Mouse (Mus musculus) mature B cell (primary cell): ENCODE measurements around the gene Gpr157.

Experiments used
- in situ Hi-C: fragments of 300-500 bp; cut with MboI; formaldehyde crosslinking; loops from 2 replicates; pipeline ENCODE4 v1.14.3; 2019

The Gpr157 gene

DNA sequence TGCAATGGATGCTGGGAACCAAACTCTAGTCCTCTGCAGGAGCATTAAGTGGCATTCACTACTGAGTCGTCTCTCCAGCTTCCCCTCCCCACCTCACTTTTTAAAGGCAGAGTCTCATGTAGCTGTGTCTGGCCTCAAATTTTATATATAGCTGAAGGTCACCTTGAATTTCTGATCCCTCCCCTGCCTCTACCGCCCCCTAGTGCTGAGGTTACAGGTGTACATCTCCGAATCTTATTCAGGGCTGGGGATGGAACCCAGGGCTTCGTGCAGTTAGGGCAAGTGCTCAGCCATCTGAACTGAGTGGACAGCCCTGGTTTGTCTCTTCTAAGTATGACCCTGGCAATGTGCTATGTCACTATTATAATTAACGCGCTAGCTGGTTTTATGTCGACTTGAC, 63.9 kb downstream of the Gpr157 start:
- in situ Hi-C loops: no loop called here

DNA sequence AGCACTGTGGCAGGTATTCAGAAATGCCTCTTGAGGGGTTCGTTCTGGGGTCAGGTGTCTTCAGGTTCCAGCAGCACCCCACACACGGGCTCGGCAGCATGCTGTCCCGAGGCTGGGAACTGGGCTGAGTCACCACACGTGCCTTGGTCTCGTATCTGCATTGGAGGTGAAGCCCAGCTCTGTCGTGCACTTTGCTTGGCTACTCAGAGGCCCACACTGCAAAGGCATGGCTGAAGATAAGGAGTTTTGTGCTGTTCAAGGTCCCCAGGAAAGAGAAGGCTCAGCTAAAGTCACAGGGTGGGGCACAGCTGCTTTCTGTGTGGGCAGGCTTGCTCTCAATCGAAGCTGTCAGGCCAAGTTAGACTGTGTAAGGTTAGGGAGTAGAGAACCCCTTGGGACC, 65.3 kb downstream of the Gpr157 start:
- in situ Hi-C loops: no loop called here

DNA sequence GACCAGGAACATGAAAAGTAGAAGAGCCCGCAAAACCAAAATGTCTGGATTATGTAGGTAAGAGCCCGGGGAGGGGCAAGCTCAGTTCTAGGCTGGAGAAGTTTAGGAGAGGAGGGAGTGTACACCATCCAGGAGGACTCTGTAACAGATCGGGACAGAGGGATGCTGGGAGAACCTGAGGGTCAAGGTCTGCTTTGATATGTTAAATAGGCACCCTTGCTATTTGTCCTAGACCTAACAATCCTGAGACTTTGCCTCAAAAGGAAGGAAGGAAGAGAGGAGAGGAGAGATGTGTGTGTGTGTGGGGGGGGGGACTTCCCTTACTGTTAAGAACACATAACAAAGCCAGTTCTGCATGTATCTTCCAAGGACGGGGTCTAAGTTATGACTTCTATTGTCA, 68.1 kb downstream of the Gpr157 start:
- in situ Hi-C loops: no loop called here
